Mouse (Mus musculus) mesoderm, embryonic 11.5 days (tissue): ENCODE data around the gene Cdkn1c.

ENCODE experiments used
- DNase-seq: peaks from one replicate; pipeline ENCODE4 v3.0.0-alpha.2; 2012; ENCODE audit warnings: low read depth, low spot score

Cdkn1c gene

DNA sequence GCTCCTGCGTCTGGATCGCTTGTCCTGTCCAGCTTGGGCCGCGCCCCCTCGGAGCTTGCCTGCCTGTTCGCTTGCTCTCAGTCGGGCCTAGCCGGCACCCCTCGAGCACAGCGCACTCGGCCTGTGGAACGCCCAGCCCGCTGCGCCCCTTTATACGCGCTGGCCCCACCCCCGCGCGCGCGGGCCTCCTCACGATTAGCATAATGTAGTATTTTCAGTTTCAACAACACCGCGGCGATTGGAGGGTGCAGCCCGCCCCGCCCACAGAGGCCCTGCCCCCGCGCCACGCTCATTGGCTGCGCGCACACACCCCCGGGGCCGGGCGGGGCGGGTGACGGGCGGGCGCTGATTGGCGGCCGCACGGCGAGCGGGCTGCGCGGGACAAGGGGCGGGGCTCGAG lies at the start of gene Cdkn1c:
Gene Cdkn1c, minus strand, starts transcription at position 177 of the 400 bp plus-strand sequence.
- DNase-seq: peak; percentile 93

- no peak for DNase-seq
These were observed 48.7 kb upstream of the Cdkn1c start for GRCm38 (mm10) chr7:143509566-143509965.

GRCm38 (mm10) chr7:143506675-143507074 lies 45.8 kb upstream of the Cdkn1c start:
- DNase-seq: peak; percentile 58

DNA sequence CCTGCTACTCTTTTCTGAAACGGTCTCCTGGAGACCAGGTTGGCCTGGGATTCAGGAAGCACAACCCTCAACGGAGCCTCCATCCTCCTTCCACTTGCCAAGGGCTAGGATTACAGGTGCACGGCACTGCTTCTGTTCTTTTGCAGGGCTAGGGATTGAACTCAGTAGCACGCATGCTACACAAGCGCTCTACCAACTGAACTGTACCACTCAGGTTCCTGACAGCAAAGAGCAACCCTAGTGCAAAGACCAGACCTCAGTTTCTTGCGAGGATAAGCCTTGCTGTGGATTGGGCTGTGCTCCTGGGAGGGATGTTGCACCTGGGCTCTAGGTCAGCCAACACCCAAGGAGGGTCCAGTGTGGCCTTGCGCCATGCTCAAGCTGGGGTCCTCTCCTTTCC lies 45.4 kb upstream of the Cdkn1c start:
- DNase-seq: no peak

DNA sequence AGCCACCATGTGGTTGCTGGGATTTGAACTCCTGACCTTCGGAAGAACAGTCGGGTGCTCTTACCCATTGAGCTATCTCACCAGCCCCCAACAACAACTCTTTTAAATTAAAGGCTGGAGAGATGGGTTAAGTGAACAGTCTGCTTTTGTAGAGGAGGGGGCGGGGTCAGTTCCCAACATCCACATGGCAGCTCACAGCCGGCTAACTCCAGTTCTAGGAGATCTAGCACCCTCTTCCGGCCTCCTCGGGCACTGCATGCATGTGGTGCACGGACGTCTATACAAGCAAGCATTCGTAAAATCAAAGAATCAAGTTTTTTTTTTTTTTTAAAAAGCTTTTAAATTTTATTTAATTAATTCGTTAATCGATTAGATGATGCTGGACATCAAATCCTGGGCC lies 45.0 kb upstream of the Cdkn1c start:
- peak; percentile 71 for DNase-seq

DNA sequence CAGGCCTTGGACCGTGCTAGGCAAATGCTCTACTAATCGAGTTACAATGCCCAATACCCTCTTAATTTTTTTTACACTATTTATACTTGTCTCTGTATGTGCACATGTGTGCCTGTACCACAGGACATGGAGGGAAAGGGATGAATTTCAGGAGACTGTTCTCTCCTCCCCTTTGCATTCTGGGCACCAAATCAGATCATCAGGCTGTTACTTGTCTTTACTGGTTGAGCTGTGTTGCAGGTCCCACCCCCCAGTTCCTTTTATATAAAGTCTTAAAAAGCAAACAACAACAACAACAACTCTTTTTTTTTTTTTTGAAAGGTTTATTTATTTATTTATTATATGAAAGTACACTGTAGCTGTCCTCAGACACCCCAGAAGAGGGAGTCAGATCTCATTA lies 44.6 kb upstream of the Cdkn1c start:
- DNase-seq: no peak

DNA sequence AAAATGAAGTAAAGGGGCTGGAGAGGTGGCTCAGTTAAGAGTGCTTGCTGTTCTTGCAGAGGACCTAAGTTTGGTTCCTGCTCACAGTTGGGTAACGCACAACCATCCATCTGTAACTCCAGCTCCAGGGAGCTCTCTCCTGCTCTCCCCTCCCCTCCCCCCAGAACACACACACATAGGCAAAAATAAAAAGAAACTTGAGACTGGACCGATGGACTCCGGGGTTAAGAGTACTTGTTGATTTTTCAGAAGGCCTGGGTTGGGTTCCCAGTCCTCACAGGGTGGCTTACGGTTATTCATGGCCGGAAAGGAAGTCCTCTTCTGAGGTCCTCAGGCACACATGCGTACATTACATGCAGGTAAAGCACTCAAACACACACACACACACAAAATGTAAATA lies 43.1 kb upstream of the Cdkn1c start:
- DNase-seq: no peak

DNA sequence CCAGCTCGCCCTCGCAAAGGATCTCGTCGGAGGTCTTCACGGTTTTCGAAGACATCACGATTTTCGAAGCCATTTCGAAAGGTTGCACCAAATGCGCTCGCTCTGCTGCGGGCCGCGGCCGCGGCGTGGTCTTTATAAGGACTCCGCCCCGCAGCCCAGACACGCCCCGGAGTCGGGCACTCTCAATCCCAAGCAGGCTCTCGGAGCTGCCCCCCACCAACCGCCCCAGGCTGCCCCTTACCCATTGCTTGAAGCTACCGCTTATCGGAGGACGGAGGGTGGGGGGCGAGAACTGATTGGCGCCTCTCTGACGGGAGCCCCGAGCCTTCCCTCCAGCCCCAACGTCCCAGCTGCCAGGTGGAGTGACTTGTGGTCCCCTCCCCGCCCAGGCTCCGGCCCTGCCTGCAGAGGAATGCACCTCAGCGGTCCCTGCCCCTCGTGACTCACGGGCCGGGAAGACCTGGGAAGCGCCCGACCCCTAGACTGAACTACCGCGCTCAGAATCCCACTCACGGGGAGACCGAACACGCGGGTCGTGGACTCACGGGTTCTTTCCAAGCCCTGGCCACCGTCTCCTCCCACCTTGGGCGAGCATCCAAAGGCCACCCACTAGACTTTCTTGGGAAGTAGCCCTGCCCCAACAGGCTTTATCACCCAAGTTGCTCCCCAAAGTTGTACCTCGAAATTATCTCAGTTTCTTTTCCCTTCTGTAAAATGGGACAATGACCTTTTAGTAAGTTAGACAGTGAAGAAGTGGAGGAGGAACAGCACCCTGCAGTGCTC lies 41.8 kb upstream of the Cdkn1c start, which contains the start of gene Phlda2:
Gene Phlda2, minus strand, starts transcription at position 733 of the 783 bp plus-strand sequence.
- peak; percentile 29 for DNase-seq

DNA sequence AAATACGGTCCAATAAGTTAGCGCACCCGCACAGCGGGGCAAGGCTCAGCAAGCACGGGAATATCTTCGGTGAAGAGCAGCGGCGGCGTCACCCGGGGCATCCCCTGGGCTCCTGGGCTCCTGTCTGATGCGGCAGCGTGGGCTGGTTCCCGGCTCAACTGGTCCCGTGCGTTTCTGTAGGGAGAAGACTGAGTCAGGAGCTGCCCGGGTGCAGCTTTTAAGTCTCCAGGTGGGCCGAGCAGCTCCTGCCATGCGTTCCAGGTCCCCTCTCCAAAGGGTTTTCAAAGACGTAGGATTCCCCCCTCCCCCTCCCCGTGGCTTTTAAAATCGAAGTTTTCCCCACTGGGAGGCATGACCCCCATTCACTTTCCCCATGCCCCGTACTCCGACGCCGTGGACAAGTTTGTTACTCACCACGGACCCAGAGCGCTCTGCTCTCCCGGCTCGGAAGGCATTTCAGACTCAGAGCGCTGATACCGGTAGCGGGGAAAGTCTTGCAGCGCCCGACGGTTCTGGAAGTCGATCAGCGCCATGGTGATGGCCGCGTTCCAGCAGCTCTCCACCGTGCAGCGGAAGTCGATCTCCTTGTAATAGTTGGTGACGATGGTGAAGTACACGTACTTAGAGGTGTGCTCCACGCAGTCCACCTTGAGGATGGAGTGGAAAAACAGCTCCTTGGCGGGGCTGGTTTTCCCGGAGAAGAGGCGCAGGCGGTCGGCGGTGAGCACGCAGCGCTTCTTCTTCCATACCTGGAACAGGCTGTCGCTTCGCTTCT lies 41.0 kb upstream of the Cdkn1c start:
- peak; percentile 37 for DNase-seq

DNA sequence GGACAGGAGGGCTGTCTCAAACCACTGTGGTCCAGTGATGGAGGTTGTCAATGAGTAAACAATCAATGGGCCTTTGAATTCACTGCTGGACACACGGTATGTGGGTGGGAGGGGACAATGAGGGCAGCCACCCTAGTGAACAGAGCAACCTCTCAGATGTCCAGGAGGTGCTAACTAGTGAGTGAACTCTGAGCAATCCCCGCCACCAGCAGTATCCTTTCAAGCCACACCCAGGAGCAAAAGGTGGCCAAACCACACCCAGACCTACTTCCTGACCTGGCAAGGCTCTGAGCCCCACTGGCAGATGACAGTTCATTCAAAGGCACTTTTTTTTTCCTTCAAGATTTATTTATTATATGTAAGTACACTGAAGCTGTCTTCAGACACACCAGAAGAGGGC lies 40.1 kb upstream of the Cdkn1c start:
- DNase-seq: no peak

DNA sequence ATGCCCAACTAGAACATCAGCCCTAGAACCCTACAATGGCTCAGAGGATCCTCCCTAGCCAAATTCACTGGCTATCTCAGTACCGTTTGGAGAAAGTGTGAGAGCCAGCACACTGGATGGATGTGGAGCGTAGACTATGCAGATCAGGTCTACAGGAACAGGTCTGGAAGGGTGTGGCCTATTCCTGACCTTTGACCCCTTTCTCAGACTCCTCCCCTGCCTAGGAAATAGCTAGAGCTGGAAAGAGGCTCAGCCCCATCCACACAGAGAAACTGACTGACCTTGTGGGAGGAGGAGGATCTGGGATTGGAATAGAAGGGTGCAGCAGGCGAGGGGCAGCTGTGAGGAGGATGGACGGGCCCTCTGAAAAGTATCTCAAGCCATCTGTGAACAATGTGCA lies 37.7 kb upstream of the Cdkn1c start:
- no peak for DNase-seq

DNA sequence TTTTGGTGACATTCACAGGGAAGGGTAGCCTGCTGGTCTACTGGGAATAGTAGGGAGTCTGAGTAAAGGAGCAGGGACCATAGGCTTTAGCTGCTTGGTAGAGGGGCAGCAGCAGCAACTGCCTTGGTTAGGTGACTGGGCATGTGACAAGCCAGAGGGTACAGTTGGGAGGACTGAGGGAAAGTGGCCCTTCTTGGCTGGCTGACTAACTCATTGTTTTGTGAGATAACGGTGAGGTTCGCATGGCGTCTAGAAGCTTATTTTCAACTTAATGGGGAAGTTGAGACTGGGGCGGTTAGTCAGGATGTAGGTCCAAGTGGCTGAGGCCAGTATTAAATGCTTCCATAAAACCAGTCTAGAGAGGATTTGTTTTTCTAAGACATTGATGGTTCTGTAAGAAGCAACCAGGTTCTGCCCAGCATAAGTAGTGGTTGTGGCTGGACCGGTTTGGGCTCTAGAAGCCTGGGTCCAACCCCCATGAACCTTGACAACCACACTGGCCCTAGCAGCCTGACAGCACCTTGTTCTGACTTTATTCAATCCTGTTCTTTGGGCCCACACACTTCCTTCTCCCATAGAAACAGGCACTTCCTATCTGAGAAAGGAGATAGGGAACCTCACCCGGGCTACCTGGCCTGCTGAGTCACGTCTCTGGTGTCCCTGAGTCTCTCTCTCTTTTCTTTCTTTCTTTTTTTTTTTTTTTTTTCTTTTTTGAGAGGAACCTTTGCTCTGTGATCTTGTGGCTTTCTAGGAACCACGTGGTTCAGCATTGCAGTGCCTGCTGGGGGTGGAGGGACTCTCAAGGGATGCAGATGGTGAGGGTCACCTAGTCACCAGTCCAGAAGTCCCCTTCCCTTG lies 34.5 kb upstream of the Cdkn1c start:
- no peak for DNase-seq

DNA sequence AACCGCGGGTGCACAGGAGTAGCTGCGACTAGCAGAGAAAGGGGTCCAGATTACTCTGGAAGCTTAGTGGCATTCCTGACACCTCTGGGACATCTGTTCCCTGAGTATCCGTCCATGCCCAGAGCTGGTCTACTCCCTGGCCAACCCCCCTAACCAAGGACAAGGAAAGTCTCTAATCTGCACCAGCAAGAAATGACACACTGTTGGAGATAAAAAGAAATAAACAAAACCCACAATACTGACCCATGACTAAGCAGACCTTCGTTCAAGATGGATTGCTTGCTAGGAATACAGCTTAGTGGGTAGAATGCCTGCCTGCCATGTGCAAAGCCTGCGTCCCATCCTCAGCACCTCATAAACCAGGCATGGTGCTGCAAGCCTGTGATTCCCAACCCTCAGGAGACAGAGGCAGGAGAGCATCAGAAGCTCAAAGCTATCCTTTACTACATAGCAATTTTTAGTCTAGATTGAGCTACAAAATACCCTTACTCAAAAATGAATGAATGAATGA lies 32.8 kb upstream of the Cdkn1c start:
- no peak for DNase-seq

GRCm38 (mm10) chr7:143489735-143490134 lies 28.9 kb upstream of the Cdkn1c start:
- no peak for DNase-seq

DNA sequence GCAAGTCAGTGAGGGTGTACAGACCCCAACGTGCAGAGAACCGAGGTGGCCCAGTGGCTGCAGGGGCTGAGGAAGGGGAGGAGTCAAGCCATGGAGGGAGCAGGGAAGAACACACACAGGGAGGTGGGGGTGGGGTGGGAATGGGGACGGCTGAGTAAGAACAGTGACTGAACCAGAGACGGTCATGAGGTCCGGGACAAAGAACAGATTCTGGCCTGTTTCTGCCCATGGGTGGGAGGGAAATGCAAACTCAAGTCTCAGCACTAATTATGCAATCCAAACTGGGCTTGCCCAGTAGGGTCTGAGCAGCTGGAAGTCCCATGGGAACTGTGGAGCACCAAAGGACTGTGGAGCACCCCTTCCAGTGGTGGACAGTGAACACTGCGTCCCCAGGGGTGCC lies 21.7 kb upstream of the Cdkn1c start:
- no peak for DNase-seq

DNA sequence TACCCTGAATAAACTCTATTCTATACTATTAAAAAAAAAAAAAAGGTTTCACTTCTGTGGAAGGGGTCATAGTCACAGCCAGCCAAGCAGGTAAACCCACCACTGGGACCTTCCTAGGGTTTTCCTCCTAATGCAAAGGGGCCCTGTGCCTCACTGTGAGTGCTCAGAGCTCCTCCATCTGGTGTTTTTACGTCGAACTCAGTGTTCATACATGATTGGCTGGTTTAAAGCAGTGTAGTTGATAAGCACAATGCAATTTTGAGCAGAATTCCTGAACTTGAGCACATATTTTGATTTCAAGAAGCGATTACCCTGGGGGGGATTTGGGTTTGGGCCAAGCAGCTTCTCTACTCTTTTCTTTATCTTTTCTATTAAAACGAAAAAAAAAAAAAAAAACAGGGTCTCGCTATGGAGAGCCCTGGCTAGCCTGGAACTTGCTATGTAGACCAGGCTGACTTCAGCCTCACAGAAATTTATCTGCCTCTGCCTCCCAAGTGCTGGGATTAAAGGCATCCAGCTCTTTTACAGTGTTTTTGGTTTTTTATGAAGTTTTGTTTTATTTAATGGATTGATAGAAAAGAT lies 21.0 kb upstream of the Cdkn1c start:
- no peak for DNase-seq

DNA sequence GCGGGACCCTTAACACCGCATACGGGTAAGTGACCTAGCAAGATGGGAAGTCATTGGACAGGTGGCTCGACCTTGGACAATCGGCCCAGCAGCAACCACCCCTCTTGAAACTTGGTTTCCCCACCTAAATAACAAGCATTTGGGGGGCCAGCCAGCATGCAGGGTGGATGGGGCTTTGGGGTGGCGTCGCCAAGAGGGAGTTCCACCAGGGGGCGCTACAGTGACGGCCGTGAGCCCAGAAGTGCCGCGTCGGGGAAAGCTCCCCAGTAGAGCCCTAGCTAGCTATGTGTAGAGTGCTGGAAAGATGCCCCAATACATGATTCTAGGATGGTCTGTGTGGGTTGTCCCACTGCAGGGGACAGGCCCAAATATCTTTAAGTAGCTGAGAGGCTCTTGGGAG lies 19.6 kb upstream of the Cdkn1c start:
- DNase-seq: peak; percentile 53

DNA sequence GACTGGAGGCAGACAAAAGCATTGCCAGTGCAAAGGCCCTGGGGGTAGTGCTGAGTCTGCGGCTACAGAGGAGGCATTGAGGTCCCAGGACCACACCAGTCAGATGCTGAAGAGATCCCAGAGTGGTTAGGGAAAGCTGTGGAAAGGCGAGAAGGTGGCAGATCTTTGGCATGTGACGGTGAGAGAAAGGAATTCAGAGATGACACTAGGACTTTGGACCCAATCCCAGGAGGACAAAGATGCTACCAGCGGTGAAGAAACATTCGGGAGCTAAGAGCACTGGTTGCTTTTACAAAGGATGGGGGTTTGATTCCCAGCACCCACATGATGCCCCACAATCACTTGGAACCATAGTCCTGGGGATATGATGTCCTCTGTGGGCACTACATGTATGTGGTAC lies 16.9 kb upstream of the Cdkn1c start:
- no peak for DNase-seq

DNA sequence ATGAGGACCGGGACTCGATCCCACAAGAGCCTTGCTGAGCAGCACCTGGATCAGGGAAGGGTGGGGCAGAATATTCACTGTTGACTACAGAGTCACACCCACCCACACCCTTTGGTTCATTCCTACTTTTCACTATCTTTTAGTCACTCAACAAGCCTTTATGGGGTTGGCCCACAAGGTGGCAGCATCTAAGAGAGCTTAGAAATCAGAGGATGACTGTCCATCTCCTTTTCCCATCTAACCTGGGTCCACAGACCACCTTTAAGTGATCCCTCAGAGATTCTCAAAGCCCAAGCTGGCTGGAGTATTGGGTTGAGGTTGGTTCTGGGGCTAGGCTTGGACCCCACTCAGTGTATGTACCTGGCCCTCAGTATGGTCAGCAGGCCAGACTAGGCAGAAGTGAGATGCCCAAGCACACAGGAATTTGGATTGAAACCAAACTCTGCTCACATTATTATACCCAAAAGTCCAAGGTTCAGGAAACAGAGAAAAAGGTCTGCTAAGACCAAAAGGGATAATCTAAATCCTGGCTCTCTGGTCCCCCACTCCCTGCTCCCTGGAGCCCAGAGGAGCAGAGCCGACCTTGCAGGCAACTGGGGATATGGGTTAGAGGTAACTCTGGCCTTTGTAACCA lies 16.0 kb upstream of the Cdkn1c start:
- no peak for DNase-seq

GRCm38 (mm10) chr7:143475876-143476275 lies 15.0 kb upstream of the Cdkn1c start:
- DNase-seq: no peak

GRCm38 (mm10) chr7:143474811-143475210 lies 14.0 kb upstream of the Cdkn1c start:
- no peak for DNase-seq
